Mouse (Mus musculus) lung, adult 2 months (tissue): ENCODE results near the gene Neurod2.

Experiments used
- CTCF ChIP-seq: fragments of 200-500 bp; IDR thresholded peaks from 2 replicates; pipeline ENCODE4 v1.5.1; 2011; ENCODE audit warnings: mild to moderate bottlenecking, low read length, control low read depth; ENCODE audit not compliant: insufficient read depth
- POLR2A ChIP-seq: fragments of 200-500 bp; IDR thresholded peaks from 2 replicates; pipeline ENCODE4 v1.6.1; 2011; ENCODE audit warnings: low read depth, mild to moderate bottlenecking, control low read depth, low read length, borderline replicate concordance; ENCODE audit errors: extremely low read depth

DNA sequence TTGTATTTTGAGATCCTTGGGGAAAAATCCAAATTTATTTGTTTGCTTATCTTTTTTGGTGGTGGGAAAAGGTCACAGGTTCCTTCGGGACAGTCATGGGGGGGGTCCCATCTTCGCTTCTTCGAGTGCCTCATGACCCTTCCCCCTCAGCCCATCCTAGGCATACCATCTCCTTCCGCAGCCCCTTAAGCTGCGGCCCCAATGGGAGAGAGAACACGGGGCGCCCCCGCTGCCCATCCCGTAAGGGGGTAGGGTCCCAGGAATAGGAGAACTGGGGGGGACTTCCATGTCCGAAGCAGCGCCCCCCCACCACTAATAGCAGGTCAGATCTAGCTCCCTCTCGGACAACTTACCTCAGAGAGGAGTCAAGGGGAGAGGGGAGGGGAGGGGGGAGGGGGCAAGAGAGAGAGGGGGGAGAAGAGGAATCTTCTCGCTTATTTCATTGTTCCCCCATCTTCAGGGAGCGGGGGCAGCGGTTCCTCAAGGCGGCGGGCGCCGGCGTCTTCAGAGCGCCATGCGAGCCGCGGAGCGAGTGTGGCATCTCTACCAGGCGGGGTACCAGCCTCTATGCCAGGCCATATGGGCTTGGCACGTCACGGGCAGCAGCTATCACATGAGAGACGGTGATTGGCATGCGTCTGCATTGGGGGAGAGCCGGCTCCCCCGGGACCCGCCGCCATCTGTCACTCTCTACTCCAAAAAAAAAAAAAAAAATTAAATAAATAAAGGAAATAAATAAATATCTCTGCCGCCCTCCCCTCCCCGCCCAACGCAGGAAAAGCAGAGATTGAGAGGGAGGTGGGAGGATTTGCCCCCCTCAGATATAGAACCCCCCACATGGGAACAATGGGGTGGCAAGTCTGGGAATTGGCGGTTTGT lies at the start of gene Neurod2:
- TF ChIP-seq CTCF (no peak), POLR2A (no peak)
